Mouse (Mus musculus) kidney, adult 8-10 months (tissue): ENCODE results near the gene Tmem176b.

Source experiments
- DNase-seq, 2 experiments: peaks; one replicate each; pipeline ENCODE4 v3.0.0; 2022

The Tmem176b gene

GRCm38 (mm10) chr6:48840371-48840969, 826 bp downstream of the Tmem176b start, which contains the start of gene Tmem176a:
Tmem176a (plus strand) TSS chr6:48840919.
- peak in 1 of 2 experiments; percentile 71 for DNase-seq

DNA sequence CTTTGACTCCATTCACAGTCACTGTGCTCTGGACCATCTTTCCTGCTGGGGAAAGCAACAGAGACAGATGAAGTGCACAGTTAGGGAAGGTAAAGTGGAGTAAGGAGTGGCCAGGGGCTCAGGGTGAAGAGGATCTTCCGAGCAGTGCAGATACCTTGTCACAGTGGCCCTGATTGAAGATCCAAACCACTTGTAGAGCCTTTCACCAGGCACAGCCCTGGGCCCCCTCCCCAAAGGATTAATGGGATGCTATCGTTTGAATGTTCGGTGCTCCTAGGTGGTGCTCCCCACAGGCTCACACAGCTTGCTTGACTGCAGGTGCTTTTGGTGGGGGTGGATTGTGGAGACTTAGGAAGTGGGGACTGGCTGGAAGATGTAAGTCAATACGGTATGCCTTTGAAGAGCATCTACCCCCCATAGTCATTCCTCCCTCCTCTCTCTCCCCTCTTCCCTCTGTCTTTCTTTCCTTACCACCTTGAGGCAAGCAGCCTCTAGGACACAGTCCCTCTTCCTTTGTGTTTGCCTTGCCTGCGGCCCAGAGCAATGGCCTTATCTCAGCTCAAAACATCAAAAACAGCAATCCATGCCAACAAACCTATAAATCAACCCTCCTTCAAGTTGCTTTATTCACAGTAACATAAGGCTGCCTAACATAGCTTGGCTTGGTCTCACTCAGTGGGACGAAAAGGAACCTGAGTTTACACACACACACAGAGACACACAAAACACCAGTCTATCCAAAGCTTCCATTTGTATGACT, 2.8 kb downstream of the Tmem176b start:
- DNase-seq, result no peak

- DNase-seq, result no peak
Measured at GRCm38 (mm10) chr6:48837516-48837915, 3.8 kb downstream of the Tmem176b start.

- DNase-seq, result no peak
Measured at GRCm38 (mm10) chr6:48836146-48836545, 5.2 kb downstream of the Tmem176b start.

DNA sequence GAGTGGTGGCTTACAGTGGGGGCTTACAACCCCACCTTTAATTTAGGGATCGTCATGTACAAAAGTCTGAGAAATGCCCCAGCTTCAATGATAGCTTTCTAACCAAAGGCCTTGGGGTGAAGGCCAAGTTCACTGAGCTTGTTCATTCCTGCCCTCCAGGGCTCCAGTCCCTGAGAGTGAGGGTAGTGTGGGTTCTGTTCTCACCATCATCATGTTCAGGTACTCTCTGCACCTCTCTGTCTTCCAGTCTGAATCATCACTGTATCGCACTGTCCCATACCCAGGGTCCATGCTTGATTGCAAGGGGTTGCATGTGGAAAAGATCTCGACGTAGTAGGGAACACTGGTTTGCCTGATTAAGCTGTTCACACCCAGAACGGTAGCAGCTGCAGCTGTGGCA, 6.1 kb downstream of the Tmem176b start:
- DNase-seq, result no peak

GRCm38 (mm10) chr6:48833515-48833914, 7.8 kb downstream of the Tmem176b start:
- no peak for DNase-seq

GRCm38 (mm10) chr6:48832426-48832825, 8.9 kb downstream of the Tmem176b start:
- no peak for DNase-seq

DNA sequence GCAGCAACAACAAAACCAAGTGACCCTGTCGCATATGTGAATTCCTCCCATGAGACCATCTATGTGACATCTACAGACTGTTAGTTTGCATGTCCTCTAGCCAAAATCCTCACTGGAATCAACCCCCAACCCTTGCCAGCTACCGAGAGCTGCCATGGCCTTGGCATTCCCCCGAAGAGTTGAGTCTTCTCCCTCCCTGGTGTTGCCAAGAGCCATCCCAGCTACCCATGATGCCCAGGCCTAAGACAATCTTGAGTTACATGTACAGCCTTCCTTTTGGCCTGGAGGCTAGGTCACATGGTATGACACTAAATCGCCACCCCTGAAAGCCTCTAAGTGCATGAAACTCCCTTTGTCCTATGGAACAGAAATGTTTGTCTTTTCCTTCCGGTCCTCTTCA, 10.2 kb downstream of the Tmem176b start:
- DNase-seq, result no peak

- no peak for DNase-seq
Measured at GRCm38 (mm10) chr6:48830241-48830640, 11.1 kb downstream of the Tmem176b start.

DNA sequence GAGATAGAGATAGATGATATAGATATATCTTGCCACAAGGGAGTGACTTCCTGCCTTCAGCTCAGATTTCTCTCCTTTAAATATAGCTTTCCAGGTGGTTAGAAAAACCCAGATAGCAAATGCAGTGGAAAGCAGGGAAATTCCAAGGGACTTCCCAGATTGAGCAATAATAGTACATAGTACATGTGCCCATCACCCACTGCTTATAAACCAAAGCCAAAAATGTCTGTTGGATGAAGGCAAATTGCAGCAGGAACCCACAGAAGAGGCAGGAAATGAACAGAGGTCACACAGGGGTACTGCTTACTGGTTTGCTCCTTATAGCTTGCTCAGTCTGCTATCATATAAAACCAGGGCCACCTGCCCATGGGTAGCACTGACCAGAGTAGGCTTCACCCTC, 11.6 kb downstream of the Tmem176b start:
- no peak for DNase-seq

DNA sequence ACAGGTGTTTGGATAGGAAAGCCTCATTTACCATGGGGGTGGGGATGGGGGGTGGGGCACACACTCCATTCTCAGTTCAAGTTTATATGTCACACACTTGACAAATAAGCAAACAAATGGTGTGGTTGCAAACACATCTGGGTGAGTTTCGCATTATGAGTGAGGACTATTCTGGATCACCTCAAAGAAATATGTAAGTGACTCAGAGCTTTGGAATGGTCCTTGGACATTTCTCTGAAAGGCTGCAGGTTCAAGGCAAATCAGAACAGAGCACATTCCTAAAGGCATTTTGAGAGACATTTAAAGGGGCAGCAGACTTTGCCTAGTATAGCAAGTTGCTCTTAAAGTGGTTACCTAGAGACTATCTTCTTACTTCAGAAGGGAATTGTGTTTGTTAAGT, 12.3 kb downstream of the Tmem176b start:
- DNase-seq, result no peak

- peak; percentile 68 to 74 for DNase-seq
Measured at GRCm38 (mm10) chr6:48825016-48825415, 16.3 kb downstream of the Tmem176b start.

DNA sequence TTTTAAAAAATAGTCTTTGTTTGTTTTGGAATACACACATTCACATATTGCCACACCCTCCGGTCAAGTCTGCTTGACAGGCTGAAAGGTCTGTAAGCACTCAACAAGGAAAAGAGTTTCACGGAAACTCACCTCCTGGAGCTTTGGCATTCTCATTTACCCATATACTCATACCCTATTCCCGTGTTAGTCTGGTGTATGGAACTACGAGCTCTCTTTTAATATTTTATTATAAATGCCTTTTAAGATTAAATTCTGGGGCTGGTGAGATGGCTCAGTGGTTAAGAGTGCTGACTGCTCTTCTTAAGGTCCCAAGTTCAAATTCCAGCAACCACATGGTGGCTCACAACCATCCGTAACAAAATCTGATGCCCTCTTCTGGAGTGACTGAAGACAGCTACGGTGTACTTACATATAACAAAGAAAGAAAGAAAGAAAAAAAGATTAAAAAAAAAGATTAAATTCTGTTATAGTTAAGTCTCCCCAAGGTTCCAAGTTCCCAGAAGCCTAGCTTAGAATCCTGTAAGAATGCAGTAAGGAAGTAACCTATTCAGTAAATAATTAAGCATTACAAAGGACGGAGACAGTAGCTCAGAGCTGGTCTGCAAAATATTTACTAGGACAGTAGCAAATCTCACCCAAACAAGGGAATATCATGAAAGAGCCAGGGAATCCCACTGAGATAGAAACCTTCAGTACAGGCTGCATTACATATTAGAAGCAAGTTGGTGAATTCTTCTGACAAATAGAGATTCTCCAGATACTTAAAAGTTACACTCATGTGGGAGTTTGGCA, 19.1 kb downstream of the Tmem176b start:
- peak; percentile 53 to 79 for DNase-seq

GRCm38 (mm10) chr6:48817815-48818214, 23.5 kb downstream of the Tmem176b start:
- DNase-seq, result peak; percentile 73 to 80

GRCm38 (mm10) chr6:48815013-48815412, 26.3 kb downstream of the Tmem176b start:
- DNase-seq, result no peak

DNA sequence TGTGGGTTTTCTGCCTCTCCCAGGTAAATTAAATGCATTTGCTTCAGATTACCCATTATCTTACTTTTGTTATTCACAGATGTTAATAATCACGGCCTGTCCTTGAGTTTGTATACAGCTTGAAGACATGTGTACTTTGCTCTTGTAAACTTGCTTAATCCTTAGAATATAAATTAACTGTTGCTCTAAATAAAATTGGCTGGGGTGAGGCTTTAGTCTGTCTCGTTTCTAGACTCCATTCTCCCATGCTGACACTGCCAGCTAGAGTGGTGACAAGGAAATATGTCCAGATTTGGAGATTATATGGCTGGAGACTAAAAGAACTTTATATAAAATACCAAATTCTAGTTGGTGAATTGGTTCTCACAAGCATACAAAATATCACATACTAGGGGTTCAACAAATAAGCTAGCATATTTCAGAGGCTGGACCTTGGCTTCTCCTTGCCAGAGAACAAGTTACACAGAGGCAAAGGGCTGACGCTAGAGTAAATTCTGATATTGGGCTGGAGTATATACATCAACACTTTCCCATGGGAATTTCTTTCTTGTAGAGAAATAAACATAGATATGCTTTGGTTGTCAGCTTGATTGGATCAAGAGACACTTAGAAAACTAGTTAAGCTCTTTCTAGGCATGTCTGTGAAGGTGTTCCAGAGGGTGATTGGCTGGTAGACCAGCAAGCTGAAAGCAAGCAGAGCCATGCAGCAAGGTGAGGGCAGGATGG, 31.6 kb downstream of the Tmem176b start:
- no peak for DNase-seq

DNA sequence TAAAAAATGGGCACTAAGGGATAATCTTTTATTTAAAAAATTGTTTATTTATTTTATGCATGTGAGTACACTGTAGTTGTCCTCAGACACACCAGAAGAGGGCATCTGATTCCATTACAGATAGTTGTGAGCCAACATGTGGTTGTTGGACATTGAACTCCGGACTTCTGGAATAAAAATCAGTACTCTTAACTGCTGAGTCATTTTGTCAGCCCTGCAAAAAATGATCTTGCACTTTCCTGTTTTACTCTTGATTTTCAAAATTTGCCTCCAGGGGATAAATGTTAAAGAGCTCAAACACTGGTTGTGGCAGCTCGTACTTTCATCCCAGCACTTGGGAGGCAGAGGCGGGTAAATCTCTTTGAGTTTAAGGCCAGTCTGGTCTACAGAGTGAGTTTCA, 34.5 kb downstream of the Tmem176b start:
- no peak for DNase-seq

DNA sequence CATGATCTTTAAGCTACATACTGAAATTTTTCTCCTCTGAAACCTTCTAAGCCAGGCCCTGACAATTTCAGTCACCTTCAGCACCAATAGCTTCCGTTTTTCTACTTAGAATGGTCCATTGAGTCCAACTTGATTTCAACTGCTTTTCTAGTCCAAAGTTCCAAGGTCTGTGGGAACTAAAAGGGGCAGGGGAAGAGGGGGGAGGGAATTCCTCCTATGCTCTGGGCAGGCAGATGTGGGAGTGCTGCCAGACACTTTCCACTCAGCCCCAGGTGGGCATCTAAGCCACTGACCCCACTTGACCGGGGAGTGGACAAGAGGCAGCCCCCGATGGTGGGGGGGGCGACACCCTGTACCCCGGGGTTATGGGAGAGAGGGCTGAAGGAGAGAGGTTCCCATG, 37.0 kb downstream of the Tmem176b start:
- DNase-seq, result peak; percentile 56 to 70

GRCm38 (mm10) chr6:48803406-48804051, 37.8 kb downstream of the Tmem176b start:
- no peak for DNase-seq

- no peak for DNase-seq
Measured at GRCm38 (mm10) chr6:48801897-48802296, 39.4 kb downstream of the Tmem176b start.

DNA sequence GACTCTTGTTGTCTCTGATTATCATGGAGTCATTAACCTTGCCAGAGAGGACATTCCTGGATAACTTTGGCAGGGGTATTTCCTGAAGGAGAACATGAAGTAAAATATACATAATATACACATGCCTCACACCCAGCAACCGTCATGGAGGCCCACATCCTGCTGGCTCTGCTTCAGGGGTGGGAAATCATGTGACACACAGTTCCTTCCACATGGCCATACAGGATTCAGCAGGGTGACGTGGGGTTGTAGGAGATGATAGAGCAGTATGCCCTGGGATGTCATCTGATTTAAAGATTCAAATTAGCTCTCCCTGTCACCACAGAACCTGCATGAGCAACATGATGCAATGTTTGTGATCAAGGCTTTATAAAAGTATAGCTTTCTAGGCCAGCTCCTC, 53.4 kb downstream of the Tmem176b start:
- no peak for DNase-seq

DNA sequence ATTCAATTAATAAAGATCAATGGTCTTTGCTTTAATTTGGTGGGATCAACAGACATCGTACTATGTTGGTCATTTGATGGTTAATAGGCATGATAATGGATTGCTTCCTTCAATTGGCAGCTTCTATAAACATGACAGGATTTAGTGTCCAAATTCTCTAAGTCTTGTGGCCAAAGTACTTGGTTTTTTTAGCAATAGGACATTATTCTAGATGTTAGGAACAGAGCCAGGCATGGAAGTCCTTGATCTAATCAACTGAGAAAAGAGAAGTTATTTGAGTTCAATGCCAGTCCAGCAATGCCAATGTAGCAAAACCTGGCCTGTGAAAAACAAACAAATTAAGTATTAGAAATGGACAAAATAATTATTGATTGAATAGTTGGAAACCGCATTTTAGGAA, 55.7 kb downstream of the Tmem176b start:
- no peak for DNase-seq

- DNase-seq, result peak; percentile 51 to 64
Measured at GRCm38 (mm10) chr6:48785189-48785588, 56.1 kb downstream of the Tmem176b start.
